Mouse (Mus musculus) testis, adult 2 months (tissue): ENCODE measurements around the gene Cotl1. TPM values are rescaled to one million over a fixed set of nuclear protein-coding genes. Genes with fewer than 3 reads are reported as not detected.

Experiments
- H3K27ac ChIP-seq: fragments of 200-500 bp; 2 replicates; pipeline ENCODE4 v1.5.1; 2012; ENCODE audit warnings: low read depth, low read length; ENCODE audit not compliant: control insufficient read depth, insufficient read depth
- H3K27me3 ChIP-seq: fragments of 200-500 bp; 2 replicates; pipeline ENCODE4 v1.6.1; 2012; ENCODE audit warnings: mild to moderate bottlenecking, low read length, moderate library complexity; ENCODE audit not compliant: control insufficient read depth, insufficient read depth
- H3K36me3 ChIP-seq: fragments of 200-500 bp; 2 replicates; pipeline ENCODE4 v1.6.1; 2012; ENCODE audit warnings: mild to moderate bottlenecking, low read length; ENCODE audit not compliant: control insufficient read depth, insufficient read depth
- H3K4me1 ChIP-seq: fragments of 200-500 bp; 2 replicates; pipeline ENCODE4 v1.6.1; 2012; ENCODE audit warnings: low read length; ENCODE audit not compliant: control insufficient read depth, insufficient read depth
- H3K4me3 ChIP-seq: fragments of 200-500 bp; 2 replicates; pipeline ENCODE4 v1.5.1; 2012; ENCODE audit warnings: low read depth, mild to moderate bottlenecking, low read length, moderate library complexity, mixed read lengths; ENCODE audit not compliant: control insufficient read depth
- CTCF ChIP-seq: fragments of 200-500 bp; IDR thresholded peaks from 2 replicates; pipeline ENCODE4 v1.5.1; 2012; ENCODE audit warnings: low read depth, mild to moderate bottlenecking, inconsistent platforms, low read length, moderate library complexity; ENCODE audit not compliant: control insufficient read depth, insufficient read depth, insufficient replicate concordance
- POLR2A ChIP-seq: fragments of 200-500 bp; IDR thresholded peaks from 2 replicates; pipeline ENCODE4 v1.6.1; 2012; ENCODE audit warnings: low read depth, mild to moderate bottlenecking, inconsistent platforms, low read length, moderate library complexity; ENCODE audit not compliant: control insufficient read depth
- polyA plus RNA-seq: library from polyadenylated mRNA; depleted of rRNA; stranded (reverse); fragments of >200 nt; gene quantifications from 2 replicates; pipeline ENCODE4 v1.2.3, GENCODE M21; 2012

The Cotl1 gene
- polyA plus RNA-seq, 1 experiment = 20.0 TPM

DNA sequence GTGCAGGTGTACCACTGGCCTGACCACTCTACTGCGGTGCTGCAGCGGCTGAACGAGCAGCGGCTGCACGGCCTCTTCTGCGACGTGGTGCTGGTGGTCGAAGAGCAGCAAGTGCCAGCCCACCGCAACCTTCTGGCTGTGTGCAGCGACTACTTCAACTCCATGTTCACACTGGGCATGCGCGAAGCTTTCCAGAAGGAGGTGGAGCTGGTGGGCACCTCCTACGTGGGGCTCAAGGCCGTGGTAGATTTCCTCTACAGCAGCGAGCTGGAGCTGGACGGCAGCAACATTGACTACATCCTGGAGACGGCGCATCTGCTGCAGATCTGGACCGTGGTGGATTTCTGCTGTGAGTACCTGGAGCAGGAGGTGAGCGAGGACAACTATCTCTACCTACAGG is 29.3 kb upstream of the Cotl1 start:
- no peaks in the 10 kb centered on the region for H3K27me3 ChIP-seq
- no peak overlapping the region for H3K4me3 ChIP-seq
- peaks cover 10% of the 10 kb centered on the region for H3K4me1 ChIP-seq
- no peak overlapping the region for H3K27ac ChIP-seq
- H3K36me3 ChIP-seq = no peaks in the 10 kb centered on the region
- no peak for TF ChIP-seq POLR2A
- no peak for TF ChIP-seq CTCF

DNA sequence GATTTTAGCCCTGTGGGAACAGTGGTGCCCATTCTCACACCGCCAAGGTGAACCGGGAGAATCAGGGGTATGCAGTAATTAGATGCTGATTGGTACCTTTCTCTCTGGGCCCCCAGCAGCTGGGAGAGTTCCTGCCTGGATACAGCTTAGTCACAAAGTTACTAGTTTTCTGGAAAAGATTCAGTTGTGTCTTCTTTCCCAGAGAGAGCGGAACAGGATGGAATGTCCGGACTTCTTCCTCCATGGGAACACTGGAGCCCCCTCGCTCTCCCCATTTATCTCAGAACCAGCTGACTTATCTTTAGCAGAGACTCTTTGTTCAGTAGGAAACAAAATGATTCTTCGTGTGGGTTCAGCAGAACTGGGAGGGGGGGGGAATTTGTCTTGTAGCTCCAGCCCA is 22.4 kb upstream of the Cotl1 start:
- no peak for TF ChIP-seq CTCF
- Histone ChIP-seq H3K27me3 (no peaks in the 10 kb centered on the region; the same call in 1 of the 2 replicates), H3K4me1 (peaks cover 4% of the 10 kb centered on the region), H3K36me3 (no peaks in the 10 kb centered on the region), H3K4me3 (peak overlapping the region; percentile 80), H3K27ac (peak overlapping the region; percentile 56)

- H3K4me3 ChIP-seq = peak overlapping the region; percentile 80
- no peaks in the 10 kb centered on the region; the same call in 1 of the 2 replicates for H3K27me3 ChIP-seq
- peak overlapping the region; percentile 56 for H3K27ac ChIP-seq
- TF ChIP-seq CTCF (no peak), POLR2A (no peak)
- peaks cover 4% of the 10 kb centered on the region for H3K4me1 ChIP-seq
- H3K36me3 ChIP-seq = no peaks in the 10 kb centered on the region
Measured at GRCm38 (mm10) chr8:119862390-119862734, 22.0 kb upstream of the Cotl1 start.

GRCm38 (mm10) chr8:119861706-119862389 is 21.5 kb upstream of the Cotl1 start, which contains the start of gene Klhl36:
Klhl36 (plus strand) TSS chr8:119862266.
- Histone ChIP-seq H3K27ac (peak within 1 kb of the TSS; percentile 56), H3K27me3 (no peaks in the 10 kb centered on the region; the same call in 1 of the 2 replicates), H3K36me3 (no peaks in the 10 kb centered on the region), H3K4me1 (peaks cover 4% of the 10 kb centered on the region), H3K4me3 (peak within 1 kb of the TSS; percentile 80)
- TF ChIP-seq POLR2A (peak; percentile 61), CTCF (no peak)

- H3K27ac ChIP-seq = peak overlapping the region; percentile 33; the same call in 1 of the 2 replicates
Measured at GRCm38 (mm10) chr8:119857767-119858166, 17.4 kb upstream of the Cotl1 start.

DNA sequence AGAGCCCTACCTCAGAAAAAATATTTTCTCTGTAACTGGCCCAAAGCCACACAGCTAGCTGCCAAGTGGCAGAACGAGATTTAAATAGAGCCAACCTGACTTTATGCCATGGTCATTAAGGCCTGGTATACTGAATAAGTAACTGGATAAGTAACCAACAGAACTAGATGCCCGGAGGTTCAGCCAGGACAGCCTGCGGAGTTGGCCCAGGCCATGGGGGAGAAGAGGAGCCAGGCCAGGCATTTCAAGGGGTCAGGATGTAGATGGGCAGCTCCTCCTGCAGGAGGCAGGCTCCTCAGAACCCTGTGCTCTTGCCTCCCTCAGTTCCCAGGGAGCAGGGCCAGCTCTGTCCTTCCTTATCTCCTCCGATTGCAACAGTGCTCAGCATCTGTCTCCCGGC is 15.3 kb upstream of the Cotl1 start:
- Histone ChIP-seq H3K27ac (no peak overlapping the region), H3K4me3 (no peak overlapping the region), H3K27me3 (no peaks in the 10 kb centered on the region), H3K36me3 (no peaks in the 10 kb centered on the region), H3K4me1 (peaks cover 7% of the 10 kb centered on the region)
- TF ChIP-seq CTCF (peak; percentile 45; the same call in 1 of the 2 replicates), POLR2A (no peak)

More at GRCm38 (mm10) chr8:119857767-119858166, 17.4 kb upstream of the Cotl1 start:
- H3K36me3 ChIP-seq = no peaks in the 10 kb centered on the region
- no peak overlapping the region for H3K4me3 ChIP-seq
- H3K4me1 ChIP-seq = peaks cover 11% of the 10 kb centered on the region
- H3K27me3 ChIP-seq = no peaks in the 10 kb centered on the region; the same call in 1 of the 2 replicates
- TF ChIP-seq POLR2A (no peak; the same call in 1 of the 2 replicates), CTCF (no peak)

GRCm38 (mm10) chr8:119854035-119854434 is 13.7 kb upstream of the Cotl1 start:
- TF ChIP-seq CTCF (no peak), POLR2A (no peak)
- no peak overlapping the region for H3K27ac ChIP-seq
- no peaks in the 10 kb centered on the region for H3K36me3 ChIP-seq
- H3K4me3 ChIP-seq = no peak overlapping the region
- no peaks in the 10 kb centered on the region for H3K27me3 ChIP-seq
- peaks cover 7% of the 10 kb centered on the region for H3K4me1 ChIP-seq

DNA sequence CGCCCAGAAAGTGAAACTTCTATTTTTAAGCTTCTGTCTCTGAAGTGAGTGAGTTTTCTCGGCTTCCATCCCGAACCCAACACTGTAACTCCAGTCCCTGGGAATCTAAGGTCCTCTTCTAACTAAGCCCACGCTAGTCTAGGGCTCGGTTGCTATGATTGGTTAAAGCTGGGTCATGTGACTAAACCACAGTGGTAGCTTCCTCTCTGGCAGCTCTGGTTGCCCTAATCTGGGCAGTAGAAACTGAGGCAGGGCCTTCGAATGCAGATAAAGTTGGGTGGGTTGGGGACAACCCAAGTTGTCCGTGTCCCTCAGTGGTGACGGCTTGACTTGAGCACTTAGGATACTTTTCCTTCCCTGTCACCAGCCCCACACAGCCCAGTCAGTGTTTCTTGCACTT is 13.2 kb upstream of the Cotl1 start:
- no peak overlapping the region for H3K27ac ChIP-seq
- no peaks in the 10 kb centered on the region for H3K27me3 ChIP-seq
- no peaks in the 10 kb centered on the region for H3K36me3 ChIP-seq
- TF ChIP-seq CTCF (no peak), POLR2A (no peak)
- no peak overlapping the region for H3K4me3 ChIP-seq
- H3K4me1 ChIP-seq = peaks cover 7% of the 10 kb centered on the region
